Mouse (Mus musculus): Measurements from ENCODE around the gene Gm49373. TPM values are rescaled to one million over a fixed set of nuclear protein-coding genes. Genes with fewer than 3 reads are reported as not detected.

Gene Gm49373
- polyA plus RNA-seq, 1 experiment, result 0.16 TPM

GRCm38 (mm10) chr9:21029291-21030054 lies 43.4 kb downstream of the Gm49373 start, which contains the start of gene Icam4:
Gene Icam4 (plus strand): TSS chr9:21029373.
- no peaks in the 10 kb centered on the region for H3K36me3 ChIP-seq (ENCODE audit: control insufficient read depth, insufficient read depth, low read length)
- TF ChIP-seq CTCF (IDR thresholded peaks at IDR 0.05; ENCODE audit: extremely low read depth, insufficient read length, insufficient replicate concordance, low read depth, low read length), result peak; percentile 74
- TF ChIP-seq POLR2A (IDR thresholded peaks at IDR 0.05; ENCODE audit: low read depth, low read length), result no peak
- peaks cover 27% of the 10 kb centered on the region for H3K4me1 ChIP-seq (ENCODE audit: control insufficient read depth, insufficient read depth, insufficient read length, low read length)
- peaks cover 13% of the 10 kb centered on the region for H3K27me3 ChIP-seq (ENCODE audit: control insufficient read depth, insufficient read depth, low read length)
- H3K4me3 ChIP-seq (ENCODE audit: low read depth, low read length), result peak within 1 kb of the TSS; percentile 58
- H3K27ac ChIP-seq (ENCODE audit: insufficient read depth, low read depth, low read length), result no peak within 1 kb of the TSS
- 2% methylated on average over 37 of the region's 37 CpGs for WGBS

- H3K4me1 ChIP-seq (ENCODE audit: control insufficient read depth, insufficient read depth, insufficient read length, low read length), result peaks cover 25% of the 10 kb centered on the region
Measured at GRCm38 (mm10) chr9:21028560-21029110, 44.3 kb downstream of the Gm49373 start.

GRCm38 (mm10) chr9:21027774-21028290 lies 45.1 kb downstream of the Gm49373 start:
- peaks cover 19% of the 10 kb centered on the region for H3K4me1 ChIP-seq (ENCODE audit: control insufficient read depth, insufficient read depth, insufficient read length, low read length)
- no peak overlapping the region for H3K4me3 ChIP-seq (ENCODE audit: low read depth, low read length)
- 77% methylated on average over 8 of the region's 8 CpGs for WGBS
- H3K36me3 ChIP-seq (ENCODE audit: control insufficient read depth, insufficient read depth, low read length), result no peaks in the 10 kb centered on the region
- no peak overlapping the region for H3K27ac ChIP-seq (ENCODE audit: insufficient read depth, low read depth, low read length)
- TF ChIP-seq CTCF (IDR thresholded peaks at IDR 0.05; ENCODE audit: extremely low read depth, insufficient read length, insufficient replicate concordance, low read depth, low read length) (no peak), POLR2A (IDR thresholded peaks at IDR 0.05; ENCODE audit: low read depth, low read length) (no peak)
- peaks cover 6% of the 10 kb centered on the region; the same call in 1 of the 2 replicates for H3K27me3 ChIP-seq (ENCODE audit: control insufficient read depth, insufficient read depth, low read length)

More at GRCm38 (mm10) chr9:21028560-21029110, 44.3 kb downstream of the Gm49373 start:
- no peak overlapping the region for H3K4me3 ChIP-seq (ENCODE audit: low read depth, low read length)
- no peak overlapping the region for H3K27ac ChIP-seq (ENCODE audit: insufficient read depth, low read depth, low read length)
- no peaks in the 10 kb centered on the region for H3K36me3 ChIP-seq (ENCODE audit: control insufficient read depth, insufficient read depth, low read length)
- H3K27me3 ChIP-seq (ENCODE audit: control insufficient read depth, insufficient read depth, low read length), result peaks cover 9% of the 10 kb centered on the region; the same call in 1 of the 2 replicates
- 70% methylated on average over 6 of the region's 6 CpGs for WGBS
- TF ChIP-seq POLR2A (IDR thresholded peaks at IDR 0.05; ENCODE audit: low read depth, low read length) (no peak), CTCF (IDR thresholded peaks at IDR 0.05; ENCODE audit: extremely low read depth, insufficient read length, insufficient replicate concordance, low read depth, low read length) (no peak)

- TF ChIP-seq CTCF (IDR thresholded peaks at IDR 0.05; ENCODE audit: extremely low read depth, insufficient read length, insufficient replicate concordance, low read depth, low read length) (no peak), POLR2A (IDR thresholded peaks at IDR 0.05; ENCODE audit: low read depth, low read length) (no peak)
- Histone ChIP-seq H3K27me3 (ENCODE audit: control insufficient read depth, insufficient read depth, low read length) (no peaks in the 10 kb centered on the region), H3K36me3 (ENCODE audit: control insufficient read depth, insufficient read depth, low read length) (no peaks in the 10 kb centered on the region), H3K4me1 (ENCODE audit: control insufficient read depth, insufficient read depth, insufficient read length, low read length) (peaks cover 15% of the 10 kb centered on the region), H3K4me3 (ENCODE audit: low read depth, low read length) (no peak overlapping the region), H3K27ac (ENCODE audit: insufficient read depth, low read depth, low read length) (no peak overlapping the region)
- 88% methylated on average over 12 of the region's 12 CpGs for WGBS
Measured at GRCm38 (mm10) chr9:21026849-21027248, 46.0 kb downstream of the Gm49373 start.

GRCm38 (mm10) chr9:21025258-21025810 lies 47.6 kb downstream of the Gm49373 start:
- peaks cover 12% of the 10 kb centered on the region for H3K4me1 ChIP-seq (ENCODE audit: control insufficient read depth, insufficient read depth, insufficient read length, low read length)
- no peak overlapping the region for H3K4me3 ChIP-seq (ENCODE audit: low read depth, low read length)
- H3K27ac ChIP-seq (ENCODE audit: insufficient read depth, low read depth, low read length), result no peak overlapping the region
- TF ChIP-seq CTCF (IDR thresholded peaks at IDR 0.05; ENCODE audit: extremely low read depth, insufficient read length, insufficient replicate concordance, low read depth, low read length) (no peak), POLR2A (IDR thresholded peaks at IDR 0.05; ENCODE audit: low read depth, low read length) (no peak)
- H3K27me3 ChIP-seq (ENCODE audit: control insufficient read depth, insufficient read depth, low read length), result no peaks in the 10 kb centered on the region
- no peaks in the 10 kb centered on the region for H3K36me3 ChIP-seq (ENCODE audit: control insufficient read depth, insufficient read depth, low read length)
- WGBS, result 61% methylated on average over 19 of the region's 19 CpGs

- Histone ChIP-seq H3K27ac (ENCODE audit: insufficient read depth, low read depth, low read length) (no peak overlapping the region), H3K4me3 (ENCODE audit: low read depth, low read length) (no peak overlapping the region), H3K36me3 (ENCODE audit: control insufficient read depth, insufficient read depth, low read length) (no peaks in the 10 kb centered on the region), H3K4me1 (ENCODE audit: control insufficient read depth, insufficient read depth, insufficient read length, low read length) (no peaks in the 10 kb centered on the region), H3K27me3 (ENCODE audit: control insufficient read depth, insufficient read depth, low read length) (no peaks in the 10 kb centered on the region)
- TF ChIP-seq CTCF (IDR thresholded peaks at IDR 0.05; ENCODE audit: extremely low read depth, insufficient read length, insufficient replicate concordance, low read depth, low read length) (no peak), POLR2A (IDR thresholded peaks at IDR 0.05; ENCODE audit: low read depth, low read length) (no peak)
- 86% methylated on average over 1 of the region's 1 CpGs for WGBS
Measured at GRCm38 (mm10) chr9:21022726-21023125, 50.2 kb downstream of the Gm49373 start.

GRCm38 (mm10) chr9:21022288-21022687 lies 50.6 kb downstream of the Gm49373 start:
- Histone ChIP-seq H3K27me3 (ENCODE audit: control insufficient read depth, insufficient read depth, low read length) (no peaks in the 10 kb centered on the region), H3K36me3 (ENCODE audit: control insufficient read depth, insufficient read depth, low read length) (no peaks in the 10 kb centered on the region), H3K4me1 (ENCODE audit: control insufficient read depth, insufficient read depth, insufficient read length, low read length) (no peaks in the 10 kb centered on the region), H3K4me3 (ENCODE audit: low read depth, low read length) (no peak overlapping the region), H3K27ac (ENCODE audit: insufficient read depth, low read depth, low read length) (no peak overlapping the region)
- TF ChIP-seq POLR2A (IDR thresholded peaks at IDR 0.05; ENCODE audit: low read depth, low read length) (no peak), CTCF (IDR thresholded peaks at IDR 0.05; ENCODE audit: extremely low read depth, insufficient read length, insufficient replicate concordance, low read depth, low read length) (no peak)
- 70% methylated on average over 6 of the region's 6 CpGs for WGBS
